Mouse (Mus musculus) erythroblast, embryonic 14.5 days (primary cell): ENCODE results near the gene Plxna4.

Experiments used
- GATA1 ChIP-seq: IDR thresholded peaks from 2 replicates; pipeline ENCODE4 v1.6.1; 2012; ENCODE audit warnings: low read length, inconsistent platforms, mixed read lengths
- TAL1 ChIP-seq: IDR thresholded peaks from 3 replicates; pipeline ENCODE4 v1.6.1; 2012; ENCODE audit warnings: low read length, inconsistent platforms, mixed read lengths

GRCm38 (mm10) chr6:32243040-32243439, 345.0 kb downstream of the Plxna4 start:
- TF ChIP-seq TAL1 (no peak), GATA1 (no peak)
